Mouse (Mus musculus) heart, postnatal 14 days (tissue): ENCODE results near the gene Gm20521. TPM values are rescaled to one million over a fixed set of nuclear protein-coding genes. Genes with fewer than 3 reads are reported as not detected.
"Not testable (repeated sequence)": the region's sequence is repeated elsewhere in the genome, so short reads cannot be mapped to it uniquely, and the experiment has no call there.

Source experiments
- DNase-seq, 2 experiments: peaks; one replicate each; pipeline ENCODE4 v3.0.0; 2021 to 2022
- intact Hi-C: fragments of 180-260 bp; cut with DNase I; formaldehyde crosslinking; loops from one replicate; pipeline ENCODE4 v1.15.1; 2025
- total RNA-seq, 2 experiments: library from RNA; stranded (reverse); gene quantifications; 2 replicates each; pipeline ENCODE4 v1.2.3; 2021

Gene Gm20521
- total RNA-seq, 2 experiments from 2014 or later: 4.1 to 8.1 TPM

DNA sequence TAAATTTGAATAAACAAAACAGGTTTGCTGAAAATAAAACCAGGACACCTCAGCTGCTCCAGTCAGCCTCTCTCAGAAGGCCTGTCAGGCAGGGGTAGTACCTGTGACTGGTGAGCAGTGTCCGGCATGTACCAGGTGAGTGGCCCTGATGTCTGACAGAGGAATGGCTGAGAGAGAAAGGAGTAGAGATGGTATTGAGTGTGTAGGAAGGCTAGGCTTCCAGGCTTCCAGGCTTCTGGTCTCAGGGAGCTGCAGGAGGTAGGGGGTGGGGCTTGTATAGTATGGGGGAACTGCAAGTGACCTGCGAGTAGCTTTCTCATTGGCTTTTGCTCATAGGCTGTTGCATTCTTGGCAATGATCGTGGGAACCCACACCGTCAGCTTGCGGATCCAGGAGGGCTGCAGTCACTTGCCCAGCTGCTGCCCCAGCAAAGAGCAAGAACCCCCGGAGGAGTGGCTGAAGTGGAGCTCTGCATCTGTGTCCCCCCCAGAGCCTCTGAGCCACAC lies 49.5 kb downstream of the Gm20521 start, which contains the start of gene Il25:
TSS of gene Il25 (plus strand) at position 51 of the 506 bp plus-strand sequence.
- intact Hi-C loops: no loop called here
- DNase-seq: no peak

DNA sequence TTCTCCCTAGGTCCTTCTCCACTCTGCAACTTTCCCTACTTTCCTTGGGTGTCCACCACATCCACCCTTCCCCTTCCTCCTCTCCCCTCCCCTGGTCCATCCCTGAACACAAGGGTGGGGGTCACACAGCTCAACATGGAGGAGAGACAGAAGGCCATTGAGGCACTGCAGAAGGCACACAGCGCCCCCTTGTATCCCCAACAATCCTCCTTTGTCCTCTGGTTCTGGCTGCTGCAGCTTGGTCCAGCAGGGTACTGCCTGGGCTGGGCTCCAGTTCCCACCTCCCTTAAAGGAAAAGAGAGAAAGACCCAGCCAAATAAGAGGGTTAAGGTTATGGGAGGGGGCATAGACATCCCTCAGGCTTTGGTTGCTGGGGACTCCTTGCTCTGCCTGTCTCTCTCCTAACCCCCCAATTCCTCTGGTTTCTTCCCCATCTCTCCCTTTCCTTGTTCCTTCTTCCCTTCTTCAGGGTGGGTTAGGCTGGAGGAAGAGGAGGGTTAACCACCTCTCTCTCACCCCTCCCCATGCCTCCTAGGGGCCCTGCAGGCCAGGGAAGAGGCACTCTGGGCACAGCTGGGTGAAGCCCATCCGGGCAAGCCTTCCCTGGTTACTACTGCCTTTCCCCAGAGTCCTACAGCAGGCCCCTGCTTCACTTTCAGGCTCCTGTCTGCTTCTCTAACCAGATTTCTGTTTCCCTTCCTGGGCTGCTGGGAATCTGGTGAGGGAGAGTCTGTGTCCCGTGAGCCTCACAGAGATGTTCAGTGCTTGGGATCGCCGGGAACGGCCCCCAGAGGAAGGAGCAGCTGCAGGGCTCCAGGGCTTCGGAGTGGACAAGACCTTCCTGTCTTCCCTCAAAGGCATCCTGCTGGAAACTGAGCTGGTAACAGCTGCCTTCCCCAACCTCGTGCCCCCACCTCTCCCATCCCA lies 52.9 kb downstream of the Gm20521 start, which contains the start of gene Cmtm5:
TSS of gene Cmtm5 (plus strand) at position 358 of the 927 bp plus-strand sequence.
- DNase-seq: peak in 1 of 2 experiments; percentile 18
- intact Hi-C loops: loop anchor here (5.0 kb wide), 2 partner anchors 71 to 224 kb away; partner anchors contain the start of gene Cebpe

DNA sequence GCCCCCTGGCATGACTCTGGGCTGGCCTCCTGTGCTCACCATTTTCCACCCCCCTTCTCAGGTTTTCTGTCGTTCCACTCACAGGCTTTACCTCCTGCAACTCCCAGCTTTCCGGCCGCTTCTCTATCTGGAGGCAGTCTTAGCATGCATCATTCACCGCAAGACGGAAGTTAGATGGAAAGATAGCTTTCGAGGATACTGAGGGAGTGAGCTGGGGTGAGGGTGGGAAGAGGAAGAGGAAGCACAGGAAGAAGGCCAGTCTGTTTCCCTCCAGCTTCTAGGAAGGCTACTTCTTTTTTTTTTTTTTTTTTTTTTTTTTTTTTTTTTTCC lies 53.6 kb downstream of the Gm20521 start:
- DNase-seq: no peak
- intact Hi-C loops: loop anchor here (5.0 kb wide), 2 partner anchors 71 to 224 kb away; partner anchors contain the start of gene Cebpe

DNA sequence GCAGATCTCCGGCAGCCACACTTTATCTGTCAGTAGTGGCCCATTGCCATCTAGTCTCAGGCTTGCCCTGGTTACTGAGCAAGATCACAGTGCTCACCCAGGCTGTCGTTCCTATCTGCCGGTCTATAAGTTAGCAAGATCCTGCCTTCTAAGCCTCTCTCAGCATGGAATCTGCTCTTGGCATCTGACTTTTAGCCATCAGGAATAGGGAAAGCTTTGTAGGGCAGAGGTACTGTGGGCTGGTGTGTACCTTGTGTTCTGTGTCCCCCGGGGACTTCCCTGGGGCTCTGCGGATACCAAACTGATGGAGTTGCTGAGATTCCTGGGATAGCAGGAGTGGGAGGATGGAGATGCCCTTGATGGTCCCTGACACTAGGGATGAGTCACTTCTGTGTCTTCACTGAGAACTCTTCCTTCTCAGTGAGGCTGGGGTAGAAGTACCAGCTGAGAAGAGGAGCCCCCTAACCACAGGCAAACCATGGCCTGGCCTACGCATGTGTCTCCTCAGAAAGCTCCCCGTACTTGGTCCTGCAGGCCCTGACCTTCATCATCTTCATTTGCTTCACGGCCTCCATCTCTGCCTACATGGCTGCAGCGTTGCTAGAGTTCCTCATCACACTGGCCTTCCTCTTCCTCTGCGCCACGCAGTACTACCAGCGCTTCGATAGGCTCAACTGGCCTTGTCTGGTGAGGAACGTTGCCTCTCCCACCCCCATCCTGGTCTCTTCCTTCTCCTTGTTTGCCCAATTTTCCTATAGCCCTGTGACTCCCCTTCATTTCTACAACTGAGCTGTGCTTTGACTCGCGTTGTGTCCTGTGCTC lies 54.3 kb downstream of the Gm20521 start:
- intact Hi-C loops: loop anchor here (2.0 to 5.0 kb wide), 3 partner anchors 70 to 225 kb away; partner anchors contain the start of gene Cebpe
- peak in 1 of 2 experiments; percentile 56 for DNase-seq

DNA sequence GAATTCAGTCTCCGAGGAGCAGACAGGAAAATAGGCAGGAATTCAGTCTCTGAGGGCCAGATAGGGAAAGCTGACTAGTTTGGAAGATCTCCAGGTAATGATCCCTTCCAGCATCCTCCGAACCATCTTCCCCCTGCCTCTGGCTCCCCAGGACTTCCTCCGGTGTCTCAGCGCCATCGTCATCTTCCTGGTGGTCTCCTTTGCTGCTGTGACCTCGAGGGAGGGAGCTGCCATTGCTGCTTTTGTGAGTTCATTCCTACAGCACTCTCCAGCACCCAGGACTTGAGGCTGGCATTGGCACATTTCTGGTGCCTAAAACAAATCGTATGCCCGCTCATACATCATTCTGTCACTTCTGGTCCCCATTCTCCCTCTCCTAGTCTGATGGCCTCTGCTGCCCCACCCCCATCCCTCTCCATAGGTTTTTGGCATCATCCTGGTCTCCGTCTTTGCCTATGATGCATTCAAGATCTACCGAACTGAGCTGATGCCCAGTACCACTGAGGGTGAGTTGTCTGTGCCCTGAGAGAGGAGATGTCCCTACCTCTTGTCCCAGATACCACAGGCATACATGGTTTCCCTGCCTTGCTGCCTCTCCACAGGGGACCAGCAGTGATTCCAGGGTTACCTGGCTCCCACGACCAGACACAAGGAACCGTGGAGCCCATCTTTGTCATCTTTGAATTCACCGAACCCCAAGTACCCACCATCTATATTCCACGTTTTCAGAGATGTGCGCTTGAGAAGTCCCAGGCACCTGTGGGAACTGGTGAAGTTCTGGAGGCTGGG lies 55.4 kb downstream of the Gm20521 start:
- intact Hi-C loops: loop anchor here (1.0 to 5.0 kb wide), 4 partner anchors 36 to 226 kb away; partner anchors contain the start of gene Cebpe
- peak; percentile 52 to 70 for DNase-seq

DNA sequence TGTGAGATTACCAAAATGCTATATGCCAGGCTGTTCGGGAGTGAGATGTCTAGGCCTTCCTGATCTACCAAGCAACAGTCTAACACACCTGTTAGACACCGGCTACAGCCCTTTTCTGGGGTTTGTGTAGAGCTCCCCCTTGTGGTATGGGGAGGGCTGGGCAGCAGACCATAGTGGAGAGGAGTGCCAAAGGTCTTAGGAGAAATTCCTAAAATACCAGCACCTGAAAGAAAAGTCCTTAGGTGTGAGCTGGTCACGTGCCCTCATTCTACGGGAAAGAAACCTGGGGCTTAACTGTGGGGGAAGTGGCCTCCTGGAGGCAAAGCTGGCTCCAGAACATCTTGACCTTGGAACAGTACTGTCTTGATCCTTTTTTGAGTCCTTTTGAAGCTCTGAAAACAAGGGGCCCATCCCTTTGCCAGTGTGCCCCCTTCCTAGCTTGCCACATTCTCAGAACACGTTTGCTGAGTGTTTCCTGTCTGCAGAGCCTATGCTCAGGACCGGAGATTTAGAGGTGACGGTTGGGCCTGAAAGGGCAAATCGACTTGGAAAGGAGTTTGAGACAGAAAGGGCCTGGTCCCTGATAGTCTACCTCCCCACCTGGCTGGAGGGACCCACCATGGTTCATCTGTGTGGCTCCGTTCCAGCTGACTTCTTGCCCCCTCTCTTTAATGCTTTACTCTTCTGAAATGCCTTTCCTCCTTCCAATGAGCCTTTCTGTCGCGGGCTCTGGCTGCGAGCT lies 56.4 kb downstream of the Gm20521 start:
- peak; percentile 72 to 85 for DNase-seq
- intact Hi-C loops: loop anchor here (1.0 to 5.0 kb wide), 4 partner anchors 37 to 227 kb away; partner anchors contain the start of gene Cebpe

DNA sequence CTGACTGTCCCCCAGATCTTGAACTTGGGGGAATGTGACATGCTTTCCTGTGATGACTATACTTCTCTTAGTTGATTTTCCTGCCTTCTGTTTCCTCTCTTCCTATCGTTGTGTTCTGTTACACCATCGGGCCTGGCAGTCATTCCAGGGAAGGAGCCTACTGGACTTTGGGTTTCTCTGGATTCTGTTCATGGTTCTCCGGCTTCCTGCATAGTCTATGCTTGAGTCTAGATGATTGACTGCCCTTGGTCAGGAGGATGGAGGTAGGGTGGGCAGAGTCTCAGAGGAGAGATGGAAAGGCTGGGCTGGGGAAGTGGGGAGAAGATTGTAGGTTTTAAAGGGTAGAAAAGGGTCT lies 56.9 kb downstream of the Gm20521 start:
- DNase-seq: peak in 1 of 2 experiments; percentile 50
- intact Hi-C loops: no loop called here

DNA sequence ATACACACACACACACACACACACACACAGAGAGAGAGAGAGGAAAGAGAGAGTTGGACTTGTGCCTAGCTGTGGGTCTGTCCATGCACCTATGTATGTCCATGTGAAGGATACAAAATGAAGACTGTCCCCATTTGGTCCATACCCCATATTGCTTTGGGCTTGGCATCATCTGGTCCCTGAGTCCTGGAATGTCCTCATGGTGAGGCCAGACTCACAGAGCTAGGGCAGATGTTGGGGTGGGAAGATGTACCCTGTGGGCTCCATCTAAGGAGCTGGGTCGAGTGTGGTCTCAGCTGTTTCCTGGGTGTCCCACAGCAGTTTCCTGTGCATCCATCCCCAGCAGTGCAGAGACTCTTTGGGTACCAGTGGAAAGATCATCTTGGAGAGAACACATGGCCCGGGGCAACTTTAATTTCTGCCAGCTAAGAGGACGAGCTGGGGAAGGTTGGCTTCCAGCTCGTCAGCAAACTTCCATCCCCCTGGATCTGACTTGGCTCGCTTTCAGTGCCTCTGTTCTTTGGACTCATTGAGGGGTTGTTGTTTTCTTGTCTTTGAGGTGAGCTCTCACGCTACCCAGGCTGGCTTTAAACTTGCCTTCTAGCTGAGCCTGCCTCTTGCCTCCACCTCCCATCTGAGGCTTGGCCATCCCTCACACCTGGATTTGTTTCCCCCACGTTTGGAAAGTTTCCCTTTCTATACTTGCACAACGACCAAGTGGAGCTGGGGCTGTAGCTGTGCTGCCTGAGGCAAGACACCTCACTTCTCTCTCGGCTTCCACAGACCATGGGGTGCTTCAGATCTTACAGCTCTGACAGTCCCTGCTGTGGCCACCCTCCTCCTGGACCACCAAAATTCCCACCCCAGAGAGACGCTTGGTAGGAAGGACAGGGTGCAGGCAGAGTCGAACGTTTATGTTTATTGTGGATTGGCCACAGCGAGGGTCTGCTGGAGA lies 58.1 kb downstream of the Gm20521 start:
- peak in 1 of 2 experiments; percentile 48 for DNase-seq
- intact Hi-C loops: no loop called here

DNA sequence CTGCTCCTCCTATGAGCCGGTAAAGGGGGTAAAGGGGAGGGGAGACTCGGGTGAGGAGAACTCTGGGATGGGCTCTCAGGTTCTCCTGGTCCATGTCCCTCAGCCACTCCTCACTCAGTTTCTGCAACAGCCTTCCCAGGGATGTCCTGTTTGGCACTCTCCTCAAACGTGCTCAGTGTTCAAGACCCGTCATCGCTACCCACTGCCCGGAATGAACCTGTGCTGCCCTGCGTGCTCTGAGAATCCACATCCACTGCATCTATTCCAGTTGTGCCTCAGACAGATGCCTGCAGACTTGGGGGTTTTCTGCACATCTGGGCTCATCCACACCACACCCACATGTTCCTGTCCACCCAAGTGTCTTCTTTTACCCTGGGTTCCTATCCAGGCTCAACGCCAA lies 59.2 kb downstream of the Gm20521 start:
- intact Hi-C loops: no loop called here
- DNase-seq: peak in 1 of 2 experiments; percentile 35

DNA sequence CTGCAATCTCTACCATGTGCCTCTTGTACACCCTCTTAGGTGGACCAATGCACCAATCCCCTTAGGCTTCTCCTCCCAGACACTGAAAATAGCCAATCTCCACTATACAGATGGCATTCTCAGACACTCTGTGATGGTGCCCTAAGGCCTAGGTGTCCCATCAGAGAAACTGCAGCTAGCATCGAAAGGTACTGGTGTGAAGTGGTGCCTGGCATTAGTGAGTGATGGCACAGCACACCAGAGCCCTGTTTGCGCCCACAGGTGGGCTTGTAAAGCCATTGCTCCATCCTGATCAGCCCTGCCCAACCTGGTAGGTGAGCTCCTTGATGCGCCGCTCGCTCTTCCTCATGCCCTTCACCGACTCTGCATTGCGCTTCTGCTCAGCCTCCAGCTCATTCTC lies 60.7 kb downstream of the Gm20521 start:
- DNase-seq: no peak

DNA sequence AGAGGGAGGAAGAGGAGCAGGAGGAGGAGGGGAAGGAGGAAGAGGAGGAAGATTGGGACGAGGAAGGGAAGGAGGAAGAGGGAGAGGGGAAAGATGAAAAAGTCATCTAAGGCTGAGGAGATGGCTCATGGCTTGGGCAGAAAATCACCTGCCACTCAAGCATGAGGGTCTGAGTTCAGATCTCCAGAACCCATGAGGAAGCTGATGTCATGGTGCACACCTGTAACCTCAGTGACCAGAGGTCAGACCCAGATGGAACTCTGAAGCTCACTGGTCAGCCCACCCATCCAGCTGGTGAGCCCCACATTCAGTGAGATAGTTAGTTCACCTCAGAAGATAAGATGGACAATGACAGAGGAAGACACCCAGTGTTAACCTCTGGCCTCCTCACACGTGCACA lies 61.7 kb downstream of the Gm20521 start:
- intact Hi-C loops: no loop called here
- DNase-seq: peak in 1 of 2 experiments; percentile 20

More for the DNA sequence above, 60.7 kb downstream of the Gm20521 start:
- intact Hi-C loops: no loop called here

DNA sequence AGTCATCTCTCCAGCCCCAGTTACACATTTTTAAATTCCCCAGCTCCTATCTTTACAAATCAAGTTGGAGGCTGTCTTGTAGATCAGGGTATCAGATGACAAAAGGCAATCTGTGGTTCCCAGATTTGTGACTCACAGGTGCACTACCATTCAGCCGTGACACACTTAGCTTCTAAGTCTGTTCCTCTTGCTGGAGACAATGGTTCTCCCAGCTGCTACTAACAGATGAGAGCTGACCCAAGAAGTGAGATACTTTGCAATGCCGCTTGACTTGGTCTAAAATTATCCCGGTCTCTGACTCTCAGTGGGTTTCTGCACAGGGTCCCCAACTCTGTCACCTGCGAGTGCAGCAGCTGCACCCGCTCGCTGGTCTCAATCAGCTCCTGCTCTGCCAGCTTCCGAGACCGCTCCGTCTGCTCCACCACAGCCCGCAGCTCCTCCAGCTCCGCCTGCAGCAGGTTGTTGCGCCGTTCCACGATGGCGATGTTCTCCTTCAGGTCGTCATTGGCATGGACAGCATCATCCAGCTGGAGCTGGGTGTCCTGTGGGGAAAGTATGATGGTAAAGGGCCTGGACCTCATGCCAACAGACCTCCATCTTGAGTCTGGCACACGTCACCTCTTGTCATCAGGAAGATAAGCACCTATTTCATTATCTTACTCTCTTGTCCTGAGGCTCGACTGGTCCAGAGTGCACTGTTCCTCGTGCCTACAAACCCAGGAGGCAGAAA lies 62.9 kb downstream of the Gm20521 start:
- intact Hi-C loops: no loop called here
- peak in 1 of 2 experiments; percentile 49 for DNase-seq

DNA sequence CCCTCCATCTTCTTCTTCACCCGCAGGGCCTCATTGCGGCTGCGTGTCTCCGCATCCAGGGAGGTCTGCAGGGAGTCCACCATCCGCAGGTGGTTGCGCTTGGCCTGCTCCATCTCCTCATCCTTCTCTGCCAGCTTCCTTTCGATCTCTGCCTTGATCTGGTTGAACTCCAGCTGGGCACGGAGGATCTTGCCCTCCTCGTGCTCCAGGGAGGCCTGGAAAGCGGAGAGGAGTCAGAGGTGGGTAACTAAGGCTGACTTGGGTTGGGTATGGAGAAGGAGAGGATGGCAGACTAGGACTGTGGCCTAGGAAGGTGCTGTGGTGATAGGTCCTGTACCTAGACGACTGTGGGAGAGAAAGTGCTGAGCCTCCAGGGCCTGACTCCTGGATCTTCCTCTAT lies 63.8 kb downstream of the Gm20521 start:
- DNase-seq: peak in 1 of 2 experiments; percentile 29
- intact Hi-C loops: not testable (repeated sequence)
